Mouse (Mus musculus): ENCODE data around the gene Slc25a41.
A peak's percentile ranks its signal among the peaks of the same experiment; 100 is the strongest.
"Not testable (repeated sequence)": the region's sequence is repeated elsewhere in the genome, so short reads cannot be mapped to it uniquely, and the experiment has no call there.

The Slc25a41 gene

DNA sequence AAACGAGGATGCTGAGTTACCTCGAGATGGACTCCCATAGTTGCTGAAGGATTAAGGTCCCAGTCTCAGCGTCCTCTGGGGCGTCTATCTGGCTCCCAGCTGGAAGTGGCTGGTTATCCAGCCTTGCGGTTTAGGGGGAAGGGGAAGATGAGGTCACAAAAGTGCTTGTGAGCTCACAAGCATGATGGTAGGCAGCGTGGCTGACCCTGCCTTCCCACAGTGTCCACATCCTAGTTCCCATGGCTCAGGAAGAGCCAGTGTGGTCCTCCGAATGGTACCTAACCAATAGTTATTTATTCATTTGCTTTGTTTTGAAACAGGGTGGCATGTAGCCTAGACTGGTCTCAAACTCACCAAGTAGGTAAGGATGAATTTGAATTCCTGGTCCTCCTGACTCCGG is at the start of gene Slc25a41:
TSS of gene Slc25a41 (minus strand) at position 101 of the 400 bp plus-strand sequence.
- no peak for DNase-seq (ENCODE audit: low spot score)

- DNase-seq (ENCODE audit: low spot score) = no peak
Measured at GRCm38 (mm10) chr17:57087049-57087832, 45.8 kb upstream of the Slc25a41 start, which contains the start of gene Tubb4a. Tubb4a (minus strand) TSS chr17:57087782.

DNA sequence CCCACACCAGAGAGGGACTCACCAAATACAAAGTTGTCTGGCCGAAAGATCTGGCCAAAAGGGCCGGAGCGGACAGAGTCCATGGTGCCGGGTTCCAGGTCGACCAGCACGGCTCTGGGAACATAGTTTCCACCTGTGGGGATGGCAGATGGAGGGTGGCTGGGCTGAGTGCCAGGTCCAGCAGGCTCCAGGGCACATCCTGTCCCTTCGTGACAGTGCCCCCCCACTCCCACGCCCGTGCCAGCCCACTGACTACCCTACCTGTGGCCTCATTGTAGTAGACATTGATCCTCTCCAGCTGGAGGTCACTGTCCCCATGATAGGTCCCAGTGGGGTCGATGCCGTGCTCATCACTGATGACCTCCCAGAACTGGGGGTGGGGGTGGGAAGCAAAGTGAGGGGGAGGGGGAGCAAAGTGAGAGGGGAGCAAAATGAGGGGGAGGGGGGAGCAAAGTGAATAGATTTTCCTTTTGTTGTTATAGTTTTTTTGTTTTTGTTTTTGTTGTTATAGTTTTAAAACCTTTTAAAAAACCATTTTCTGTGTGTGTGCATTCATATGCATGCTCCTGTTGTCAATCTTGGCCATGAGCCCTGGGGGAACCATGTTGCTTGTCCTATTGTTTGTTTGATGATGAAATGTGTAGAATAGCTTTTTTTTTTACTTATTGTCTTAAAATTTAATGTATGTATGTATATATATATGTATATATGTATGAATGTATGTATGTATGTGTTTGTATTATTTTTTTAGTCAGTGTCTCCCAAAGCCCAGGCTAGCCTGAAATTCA is 44.7 kb upstream of the Slc25a41 start:
- DNase-seq (ENCODE audit: low spot score) = no peak

DNA sequence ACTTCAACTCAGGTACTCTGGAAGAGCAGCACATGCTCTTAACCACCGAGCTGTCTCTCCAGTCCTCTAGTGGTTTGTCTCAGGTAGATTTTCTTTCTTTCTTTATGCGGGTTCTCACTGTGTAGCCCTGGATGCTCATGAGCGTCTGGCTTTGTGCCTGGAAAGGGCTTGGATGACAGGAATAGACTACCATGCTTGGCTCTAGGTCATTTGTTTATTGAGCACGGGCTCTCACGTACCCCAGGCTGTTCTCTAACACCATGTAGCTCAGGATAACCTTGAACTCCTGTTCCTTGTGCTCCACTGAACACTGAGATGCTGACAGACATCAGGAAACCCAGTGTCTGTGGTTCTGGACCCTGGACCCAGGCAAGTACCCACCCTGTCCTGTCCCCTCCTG is 41.0 kb upstream of the Slc25a41 start:
- no peak for DNase-seq (ENCODE audit: low spot score)

- DNase-seq (ENCODE audit: low spot score) = no peak
Measured at GRCm38 (mm10) chr17:57081234-57081842, 39.9 kb upstream of the Slc25a41 start.

GRCm38 (mm10) chr17:57079919-57080318 is 38.5 kb upstream of the Slc25a41 start:
- DNase-seq (ENCODE audit: low spot score) = no peak

DNA sequence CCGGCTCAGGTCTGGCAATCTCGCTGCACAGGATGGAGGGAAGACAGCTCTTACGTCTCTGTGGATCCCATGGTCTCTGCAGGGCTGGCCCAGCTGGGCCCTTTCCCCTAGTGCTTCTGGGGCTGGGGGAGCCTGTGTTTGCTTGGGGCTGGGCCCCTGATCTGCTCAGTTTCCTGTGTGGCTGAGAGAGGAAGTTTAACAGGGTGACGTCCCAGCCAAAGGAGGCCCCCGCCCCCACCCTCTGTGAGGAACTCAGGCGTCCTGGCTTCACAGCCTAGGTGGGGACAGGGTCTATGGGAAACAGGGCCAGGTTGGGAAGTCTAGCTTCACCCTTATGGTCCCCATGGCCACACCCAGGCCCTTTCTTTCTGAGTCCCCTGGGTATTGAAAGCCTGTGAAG is 36.9 kb upstream of the Slc25a41 start, which contains the start of gene Dennd1c:
TSS of gene Dennd1c (minus strand) at position 179 of the 400 bp plus-strand sequence.
- DNase-seq (ENCODE audit: low spot score) = no peak

- DNase-seq (ENCODE audit: low spot score) = no peak
Measured at GRCm38 (mm10) chr17:57076916-57077315, 35.5 kb upstream of the Slc25a41 start.

GRCm38 (mm10) chr17:57070699-57071098 is 29.2 kb upstream of the Slc25a41 start:
- DNase-seq (ENCODE audit: low spot score) = no peak

DNA sequence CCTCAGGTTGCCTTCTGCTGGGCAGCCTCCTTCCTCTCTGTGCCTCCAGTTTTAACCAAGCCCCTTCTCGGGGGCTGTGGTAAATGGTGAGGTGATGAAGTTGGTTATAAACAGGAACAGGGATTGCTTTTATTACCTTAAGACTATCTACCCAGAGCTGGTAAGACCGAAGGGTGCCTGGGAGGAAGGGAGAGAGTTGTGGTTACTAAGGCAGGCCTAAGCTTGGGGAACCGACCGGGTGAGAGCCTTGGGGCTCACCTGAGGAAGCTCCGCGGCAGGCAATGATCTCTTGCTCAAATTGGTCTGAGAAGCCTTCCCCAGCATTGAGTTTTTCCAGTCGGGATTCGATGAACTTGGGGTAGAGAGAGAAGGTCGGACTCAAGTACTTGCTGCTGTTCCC is 28.8 kb upstream of the Slc25a41 start:
- no peak for DNase-seq (ENCODE audit: low spot score)

- DNase-seq (ENCODE audit: low spot score) = no peak
Measured at GRCm38 (mm10) chr17:57066908-57067307, 25.5 kb upstream of the Slc25a41 start.

DNA sequence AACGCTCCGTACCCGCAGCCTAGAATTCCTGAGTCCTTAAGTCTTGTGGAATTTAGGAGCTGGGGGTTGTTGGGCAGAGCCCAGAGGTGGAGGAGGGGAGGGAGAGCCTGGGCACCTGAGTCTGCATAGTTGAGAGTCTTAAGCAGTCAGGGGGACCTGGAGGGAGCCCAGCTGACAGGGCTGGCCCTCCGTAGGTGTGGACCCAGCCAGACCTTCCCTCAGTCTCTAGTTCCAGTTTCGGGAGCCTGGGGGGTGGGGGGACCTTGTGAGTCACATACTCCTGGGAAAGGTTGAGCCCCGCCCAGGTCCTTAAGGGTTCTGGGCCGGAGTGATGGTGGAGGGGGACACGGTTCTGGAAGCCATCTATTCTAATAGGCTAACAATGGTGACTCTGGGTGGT is 21.6 kb upstream of the Slc25a41 start:
- no peak for DNase-seq (ENCODE audit: low spot score)

DNA sequence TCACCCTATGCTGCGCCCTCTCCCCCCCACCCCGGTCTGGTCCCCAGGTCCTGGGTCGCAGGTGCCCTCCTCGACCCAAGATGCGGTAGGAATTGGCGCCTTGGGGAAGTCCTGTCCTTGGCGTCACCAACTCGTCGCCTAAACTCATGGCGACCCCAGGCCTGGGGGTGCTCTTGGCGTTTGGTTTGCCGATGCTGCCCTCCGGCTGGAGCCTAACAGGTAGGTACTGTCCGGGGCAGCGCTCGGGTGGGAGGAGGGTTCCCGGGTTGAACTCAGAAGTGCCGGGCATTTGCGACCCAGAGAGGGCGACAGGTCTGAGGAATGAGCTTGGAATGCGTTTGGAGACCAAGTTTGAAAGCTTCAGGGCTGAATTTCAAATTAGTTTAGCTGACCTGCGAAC is 21.1 kb upstream of the Slc25a41 start:
- DNase-seq (ENCODE audit: low spot score) = no peak

DNA sequence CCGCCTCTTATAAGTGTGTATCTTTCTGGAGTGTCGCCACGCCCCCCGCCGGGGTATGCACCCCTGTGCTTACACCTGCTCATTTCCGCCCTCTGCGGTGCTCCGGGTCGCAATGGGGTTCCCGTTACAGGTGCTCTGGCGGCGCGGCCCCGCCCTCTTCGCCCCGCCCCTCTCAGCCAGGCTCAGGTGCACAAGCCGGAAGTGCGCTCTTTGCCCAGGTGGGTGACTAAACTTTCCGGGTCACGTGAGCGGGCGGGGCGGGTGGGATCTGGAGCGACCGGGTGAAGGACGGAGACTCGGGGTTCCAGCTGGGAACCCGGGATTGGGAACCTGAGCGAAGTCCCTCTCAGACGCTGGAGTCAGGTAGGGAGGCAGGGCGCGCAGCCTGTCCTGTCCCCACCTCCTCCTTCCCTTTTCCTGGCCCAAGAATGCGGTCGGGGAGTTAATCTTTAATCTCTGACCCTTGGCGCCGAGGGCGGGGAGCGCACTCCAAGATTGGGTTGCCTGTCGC is 20.6 kb upstream of the Slc25a41 start:
- DNase-seq (ENCODE audit: low spot score) = no peak

DNA sequence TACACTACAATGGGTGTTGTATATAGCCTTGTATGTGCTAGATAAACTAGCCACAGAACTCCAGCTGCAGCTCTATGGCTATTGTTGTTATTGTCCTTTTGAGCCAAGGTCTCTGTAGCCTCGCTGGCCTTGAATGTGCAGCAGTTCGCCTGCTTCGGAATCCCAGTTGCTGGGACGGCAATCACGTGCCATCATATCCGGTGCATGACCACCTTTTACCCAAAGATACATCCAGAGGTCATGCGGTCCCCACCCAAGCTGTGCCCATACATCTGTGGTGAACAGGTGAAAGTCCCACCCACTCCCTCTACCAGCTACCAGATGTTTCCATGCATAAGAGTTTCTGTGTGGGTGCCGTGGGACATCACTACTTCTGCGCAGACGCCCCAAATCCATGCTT is 19.6 kb upstream of the Slc25a41 start:
- DNase-seq (ENCODE audit: low spot score) = no peak

DNA sequence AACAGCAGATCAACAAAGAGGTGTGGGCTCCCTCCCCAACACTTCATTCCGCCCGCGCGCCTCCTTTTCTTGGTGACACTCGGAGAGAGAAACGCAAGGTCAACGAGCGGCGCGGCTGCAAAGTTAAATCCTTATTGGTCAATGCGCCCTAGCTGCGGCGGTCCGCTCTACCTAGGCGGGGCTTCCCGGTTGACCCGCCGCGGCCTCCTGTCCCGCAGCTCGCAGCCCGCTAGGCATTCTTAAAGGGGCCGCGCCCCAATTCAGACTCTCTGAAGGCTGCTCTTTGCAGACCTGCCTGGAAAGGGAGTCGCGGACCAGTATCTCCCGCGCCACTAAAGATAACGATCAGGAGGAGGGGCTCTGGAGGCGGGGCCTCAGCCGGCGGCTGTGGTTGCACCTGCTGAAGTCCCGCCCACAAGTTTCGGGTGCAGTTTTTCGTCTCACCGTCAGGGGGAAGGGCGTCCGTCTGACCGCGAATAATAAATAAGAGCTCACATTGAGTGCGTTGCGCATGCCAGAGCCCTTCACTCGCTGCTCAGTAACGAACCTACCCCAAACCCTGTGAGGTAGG is 18.9 kb upstream of the Slc25a41 start:
- DNase-seq (ENCODE audit: low spot score) = peak; percentile 79

DNA sequence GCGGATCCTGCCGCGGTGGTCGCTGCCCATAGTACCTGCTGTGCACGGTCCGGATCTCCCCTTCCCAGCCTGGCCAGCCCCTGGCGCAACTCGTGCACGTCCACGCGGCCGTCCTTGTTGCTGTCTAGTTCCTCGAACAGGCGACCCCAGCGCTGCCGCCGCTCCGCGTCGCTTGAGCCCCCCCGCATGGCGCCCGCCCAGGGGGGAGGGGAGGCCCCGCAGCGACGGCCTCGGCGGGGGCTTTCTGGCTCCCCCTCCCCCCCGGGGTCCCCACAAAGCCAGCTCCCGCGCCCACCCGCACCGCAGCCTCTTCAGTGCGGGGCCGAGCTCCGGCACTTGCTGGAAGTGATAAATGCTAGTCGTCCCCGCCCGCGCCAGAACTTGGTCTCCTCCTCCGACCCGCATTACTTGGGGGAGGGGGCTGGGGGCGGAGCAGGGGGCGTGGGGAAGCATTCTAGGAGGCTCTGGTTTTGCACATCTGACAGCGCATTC is 18.1 kb upstream of the Slc25a41 start, which contains the start of gene Slc25a23:
TSS of gene Slc25a23 (minus strand) at position 378 of the 492 bp plus-strand sequence.
- DNase-seq (ENCODE audit: low spot score) = no peak

DNA sequence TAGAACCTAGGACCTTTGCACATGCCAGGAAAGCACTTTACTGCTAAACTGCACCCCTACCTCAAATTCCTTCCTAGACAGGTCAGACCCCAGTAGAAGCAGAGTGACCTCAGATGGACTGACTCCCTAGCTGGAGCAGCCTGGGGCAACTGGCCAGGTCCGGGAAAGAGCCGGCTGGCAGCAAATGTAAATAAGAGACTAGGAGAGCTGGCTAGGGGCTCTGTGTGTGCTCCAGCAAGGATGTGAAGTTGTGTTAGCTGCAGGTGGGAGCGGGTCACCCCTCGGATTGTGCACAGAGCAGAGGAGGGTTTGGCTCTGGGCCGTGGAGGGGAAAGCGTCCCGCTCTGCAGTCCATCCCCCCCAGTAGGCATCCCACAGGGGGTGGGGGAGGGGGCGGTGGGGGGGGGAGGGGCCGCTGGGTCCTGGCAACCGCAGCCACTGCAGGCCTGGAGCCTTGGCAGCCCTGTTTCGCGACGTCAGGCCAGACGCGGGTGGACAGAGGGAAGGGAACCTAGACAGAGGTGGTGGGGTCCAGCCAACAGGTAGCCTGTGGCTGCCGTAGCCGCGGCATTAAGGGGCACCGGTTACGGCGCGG is 17.5 kb upstream of the Slc25a41 start, which contains the start of gene Crb3:
TSS of gene Crb3 (plus strand) at position 215 of the 595 bp plus-strand sequence.
- no peak for DNase-seq (ENCODE audit: low spot score)

GRCm38 (mm10) chr17:57056246-57056645 is 14.8 kb upstream of the Slc25a41 start:
- no peak for DNase-seq (ENCODE audit: low spot score)

GRCm38 (mm10) chr17:57051679-57052078 is 10.2 kb upstream of the Slc25a41 start:
- not testable (repeated sequence) for DNase-seq (ENCODE audit: low spot score)

GRCm38 (mm10) chr17:57048816-57049215 is 7.4 kb upstream of the Slc25a41 start:
- no peak for DNase-seq (ENCODE audit: low spot score)
